Mouse (Mus musculus): Measurements from ENCODE around the gene Sema4f.
A peak's percentile ranks its signal among the peaks of the same experiment; 100 is the strongest.

Sema4f gene

DNA sequence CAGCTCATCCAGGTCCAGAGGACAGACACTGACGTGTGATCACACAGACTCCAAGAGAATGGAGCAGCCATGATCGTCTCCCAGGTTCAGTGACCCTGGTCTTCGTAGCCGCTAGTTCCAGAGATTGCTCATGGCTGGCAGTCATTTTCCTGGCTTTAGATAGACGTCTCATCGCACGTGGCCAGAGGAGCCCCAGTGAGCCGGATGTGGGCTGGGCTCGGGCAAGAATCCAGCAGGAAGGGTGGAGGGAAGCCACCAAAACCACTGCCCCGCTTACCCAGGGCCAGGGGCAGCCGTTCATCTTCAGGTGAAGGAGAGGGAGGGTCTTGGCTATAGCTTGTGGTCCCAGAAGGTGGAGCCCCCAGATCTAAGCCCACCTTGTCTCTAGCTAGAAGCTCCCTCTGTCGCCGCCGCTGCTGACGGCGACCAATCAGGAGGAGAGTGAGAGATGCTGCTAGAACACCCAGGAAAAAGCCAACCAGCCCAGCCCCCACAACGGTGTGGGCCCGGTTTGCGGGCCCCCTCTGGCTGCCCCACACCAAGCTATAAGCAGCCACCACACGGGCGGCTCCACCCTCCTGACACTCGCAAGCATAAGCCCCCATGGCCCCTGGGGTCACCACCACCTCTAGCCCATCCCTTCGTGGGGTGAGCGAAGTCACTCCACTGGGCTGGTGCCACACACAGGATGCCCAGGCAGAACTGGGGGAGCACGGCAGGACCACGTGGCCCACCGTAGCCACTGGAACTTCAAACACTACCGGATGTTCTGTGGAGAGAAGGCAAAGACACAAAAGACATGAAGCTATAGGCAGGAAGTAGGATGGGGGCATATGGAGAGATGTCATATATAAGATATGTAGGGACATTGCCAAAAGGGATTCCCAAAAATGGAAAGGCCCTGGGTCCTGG lies 26.0 kb downstream of the Sema4f start:
- DNase-seq = peak; percentile 74 to 82

- DNase-seq = no peak
These were observed 28.3 kb downstream of the Sema4f start for GRCm38 (mm10) chr6:82911303-82911702.

DNA sequence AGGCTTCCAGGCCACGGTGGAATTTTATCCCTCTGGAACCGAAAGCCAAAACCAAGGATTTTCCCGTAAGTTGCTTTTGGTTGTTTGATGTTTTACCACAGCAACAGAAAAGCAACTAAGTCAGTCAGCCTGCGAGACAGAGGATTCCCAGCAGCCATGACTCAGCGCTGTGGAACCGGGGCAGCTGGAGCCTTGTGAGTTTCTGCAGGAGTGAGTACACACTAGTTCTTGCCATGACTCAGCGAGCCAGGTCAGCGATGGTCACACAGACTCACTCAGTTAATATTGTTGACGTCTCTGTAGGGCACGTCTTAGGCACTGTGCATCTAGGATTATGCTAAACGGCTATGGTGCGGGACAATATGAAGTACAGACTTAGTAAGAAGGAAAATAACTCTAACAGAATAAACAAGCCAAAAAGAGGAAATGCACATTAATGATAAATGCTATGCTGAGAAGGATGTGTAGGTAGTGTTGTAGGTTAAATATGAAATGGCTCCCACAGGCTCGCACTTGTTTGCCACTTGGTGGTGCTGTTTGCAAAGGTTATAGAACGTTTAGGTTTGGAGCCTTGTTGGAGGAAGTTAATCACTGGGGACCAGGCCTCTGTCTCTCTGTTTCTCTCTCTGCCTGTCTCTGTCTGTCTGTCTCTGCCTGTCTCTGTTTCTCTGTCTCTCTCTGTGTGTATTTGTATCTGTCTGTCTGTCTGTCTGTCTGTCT lies 30.3 kb downstream of the Sema4f start:
- DNase-seq = peak in 1 of 2 experiments; percentile 35

- no peak for DNase-seq
These were observed 31.5 kb downstream of the Sema4f start for GRCm38 (mm10) chr6:82908034-82908433.

GRCm38 (mm10) chr6:82906985-82907384 lies 32.6 kb downstream of the Sema4f start:
- no peak for DNase-seq

- DNase-seq = no peak
These were observed 37.0 kb downstream of the Sema4f start for GRCm38 (mm10) chr6:82902559-82902958.

DNA sequence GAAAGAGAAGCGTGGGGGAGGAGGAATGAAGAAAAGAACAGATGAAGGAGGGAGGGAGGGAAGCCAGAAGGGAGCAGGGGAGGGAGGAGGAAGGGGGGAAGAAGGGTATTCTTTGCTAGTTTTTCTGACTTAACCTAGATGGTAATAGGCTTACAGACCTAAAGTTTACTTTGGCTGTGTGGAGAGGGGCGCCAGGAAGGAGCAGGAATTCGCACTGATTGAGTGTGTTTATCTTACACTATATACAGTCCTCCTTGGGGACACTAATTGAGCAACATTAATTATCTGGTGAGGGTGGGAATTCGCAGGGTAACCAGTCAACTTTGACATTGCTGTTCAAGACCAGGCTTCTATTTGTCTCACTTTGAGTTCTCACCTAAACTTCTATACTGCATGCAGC lies 40.8 kb downstream of the Sema4f start:
- no peak for DNase-seq

DNA sequence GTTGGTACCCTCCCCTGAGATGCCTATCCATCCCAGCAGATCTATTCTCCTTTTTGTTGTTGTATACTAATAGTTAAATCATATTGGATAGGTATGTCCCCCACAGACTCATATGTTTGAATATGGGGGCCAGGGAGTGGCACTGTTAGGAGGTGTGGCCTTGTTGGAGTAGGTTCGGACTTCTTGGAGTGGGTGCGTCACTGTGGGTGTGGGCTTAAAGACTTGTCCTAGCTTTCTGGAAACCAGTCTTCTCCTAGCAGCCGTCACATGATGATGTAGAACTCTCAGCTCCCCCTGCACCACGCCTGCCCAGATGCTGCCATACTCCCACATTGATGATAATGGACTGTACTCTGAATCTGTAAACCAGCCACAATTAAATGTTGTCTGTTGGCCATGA lies 41.3 kb downstream of the Sema4f start:
- no peak for DNase-seq

DNA sequence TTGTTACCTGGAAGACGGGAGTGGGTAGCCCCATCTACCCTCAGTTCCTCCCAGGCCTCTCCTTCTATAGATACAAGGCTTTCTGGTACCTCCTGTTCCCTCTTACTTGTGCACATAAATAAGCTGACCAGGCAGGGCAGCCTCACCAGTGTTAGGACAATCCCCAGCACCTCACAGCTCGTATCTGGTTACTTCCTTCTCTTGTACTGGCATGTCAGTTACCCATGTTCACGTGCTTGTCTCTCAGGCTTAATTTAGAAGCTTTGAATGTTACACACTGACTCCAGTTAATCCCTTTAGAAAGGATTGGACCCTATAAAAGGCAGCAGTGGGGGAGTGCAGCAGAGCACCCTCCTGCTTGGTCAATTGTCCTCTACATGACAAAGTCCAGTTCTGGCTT lies 42.3 kb downstream of the Sema4f start:
- no peak for DNase-seq

DNA sequence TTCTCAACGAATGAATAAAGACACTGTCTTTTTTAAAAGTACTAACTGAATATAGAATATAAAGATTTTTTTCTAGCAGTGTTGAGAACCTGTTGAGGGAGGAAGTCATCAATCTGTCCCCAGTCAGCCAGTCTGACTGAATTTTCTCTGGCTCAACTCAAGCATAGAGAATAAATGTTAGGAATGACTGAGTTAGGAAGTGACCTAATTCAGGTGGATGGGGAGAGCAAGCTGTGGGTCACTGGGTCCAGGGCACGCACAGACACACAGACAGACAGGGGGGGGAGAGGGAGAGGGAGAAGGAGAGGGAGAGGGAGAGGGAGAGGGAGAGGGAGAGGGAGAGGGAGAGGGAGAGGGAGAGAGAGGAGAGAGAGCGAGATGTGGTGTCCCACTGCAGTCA lies 46.2 kb downstream of the Sema4f start:
- DNase-seq = no peak

- DNase-seq = peak; percentile 47 to 57
These were observed 47.0 kb downstream of the Sema4f start for GRCm38 (mm10) chr6:82892540-82892939.

GRCm38 (mm10) chr6:82891488-82891887 lies 48.1 kb downstream of the Sema4f start:
- DNase-seq = no peak

DNA sequence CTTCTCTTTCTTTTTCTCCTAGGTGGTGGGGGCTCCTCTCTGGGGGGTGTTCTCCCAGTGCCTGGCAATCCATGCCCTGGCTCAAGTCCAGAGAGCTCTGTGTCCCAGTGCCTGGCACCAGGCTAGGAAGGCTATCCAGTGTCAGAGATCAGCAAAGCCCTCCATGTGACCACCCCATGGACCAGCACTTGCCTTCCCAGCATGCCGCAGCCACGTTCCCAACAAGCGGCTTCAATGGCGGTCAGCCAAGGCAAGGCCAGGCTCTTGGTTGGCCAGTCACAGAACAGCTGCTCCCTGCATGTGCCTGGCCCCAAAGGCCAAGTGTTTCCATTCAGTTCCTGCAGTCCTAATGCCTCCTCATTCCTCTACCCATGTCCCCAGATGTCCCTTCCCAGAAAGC lies 53.2 kb downstream of the Sema4f start:
- DNase-seq = no peak

- no peak for DNase-seq
These were observed 53.7 kb downstream of the Sema4f start for GRCm38 (mm10) chr6:82885909-82886308.

DNA sequence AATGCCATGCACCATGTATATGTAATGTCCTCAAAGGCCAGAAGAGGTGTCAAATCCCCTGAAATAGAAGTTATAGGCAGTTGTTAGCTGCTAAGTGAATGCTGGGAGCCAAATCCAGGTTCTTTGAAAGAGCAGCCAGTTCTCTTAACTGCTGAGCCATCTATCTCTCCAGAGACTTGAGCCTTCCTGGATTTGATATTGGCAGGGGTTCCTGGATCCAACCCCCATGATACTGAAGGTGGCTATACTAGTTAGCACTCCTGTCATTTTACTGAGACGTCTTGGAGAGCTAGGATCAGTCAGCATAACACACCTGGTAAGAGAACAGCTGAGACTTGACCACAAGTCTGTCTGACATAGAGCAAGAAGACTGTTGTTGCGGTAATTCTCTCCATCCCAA lies 54.1 kb downstream of the Sema4f start:
- no peak for DNase-seq

GRCm38 (mm10) chr6:82884570-82884969 lies 55.0 kb downstream of the Sema4f start:
- DNase-seq = no peak

DNA sequence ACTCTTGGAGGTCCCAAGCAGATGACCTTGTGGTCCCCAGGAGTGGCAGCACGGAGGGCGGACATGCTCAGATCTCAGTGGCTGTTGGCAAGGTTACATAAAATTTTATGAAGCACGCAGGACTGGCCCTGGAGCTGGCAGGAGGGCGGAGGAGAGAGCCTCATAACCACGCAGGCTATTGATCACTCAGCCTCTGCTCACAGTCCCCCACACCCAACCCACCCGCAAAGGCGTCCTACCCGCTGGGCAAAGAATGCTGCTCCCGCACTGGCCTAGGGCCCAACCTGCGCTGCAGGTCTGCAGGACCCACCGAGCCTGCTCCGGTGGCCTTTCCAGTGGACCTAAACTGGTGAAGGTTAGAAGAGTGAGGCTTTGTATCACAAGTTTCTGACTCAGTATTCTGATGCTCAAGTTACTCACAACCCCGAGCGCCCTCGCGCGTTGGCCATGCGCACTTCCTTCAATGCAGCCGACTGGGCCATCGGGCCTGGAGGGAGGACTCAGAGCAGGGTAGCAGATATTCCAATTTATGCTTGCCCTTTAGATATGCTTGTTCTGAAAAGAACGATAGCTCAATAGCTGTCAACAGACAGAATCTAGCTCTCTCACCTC lies 58.0 kb downstream of the Sema4f start:
- DNase-seq = peak; percentile 46 to 48

DNA sequence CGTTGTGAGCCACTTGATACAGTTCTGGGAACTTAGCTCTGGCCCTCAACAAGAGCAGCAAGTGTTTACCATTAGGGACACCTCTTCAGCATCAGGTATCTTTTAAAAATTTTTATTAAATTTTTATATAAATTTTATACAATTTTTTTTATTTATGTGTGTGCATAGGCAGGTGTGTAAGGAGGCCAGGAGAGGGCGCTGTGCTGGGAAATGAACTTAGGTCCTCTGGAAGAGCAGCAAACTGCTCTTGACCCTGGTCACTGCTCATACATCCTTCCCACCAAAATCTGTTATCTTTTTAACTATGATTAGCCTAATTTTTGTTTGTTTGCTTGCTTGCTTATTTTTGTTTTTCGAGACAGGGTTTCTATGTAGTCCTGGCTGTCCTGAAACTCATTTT lies 58.8 kb downstream of the Sema4f start:
- DNase-seq = peak; percentile 19 to 20

- no peak for DNase-seq
These were observed 60.0 kb downstream of the Sema4f start for GRCm38 (mm10) chr6:82879463-82880089.

DNA sequence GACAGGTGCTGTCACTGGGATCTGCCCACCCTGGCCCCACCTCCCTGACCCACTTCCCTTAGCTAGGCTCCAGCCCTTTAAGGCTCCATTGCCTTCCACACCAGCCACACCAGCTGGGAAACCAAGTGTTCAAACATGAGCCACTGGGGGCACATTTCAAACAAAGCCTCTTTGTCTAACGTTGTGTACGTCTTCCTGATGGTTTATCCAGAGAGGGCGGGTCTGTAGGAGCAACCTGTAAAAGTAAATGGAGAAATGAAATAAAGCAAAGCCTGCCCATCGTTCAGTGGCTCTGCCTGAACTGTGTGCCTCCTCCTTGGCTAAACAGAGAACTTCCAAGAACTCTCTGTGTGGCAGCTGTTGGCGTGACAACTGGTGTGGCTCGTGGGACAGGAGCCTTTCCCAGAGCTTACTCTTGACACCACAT lies 64.0 kb downstream of the Sema4f start:
- DNase-seq = peak; percentile 19 to 50

GRCm38 (mm10) chr6:82872332-82872707 lies 67.2 kb downstream of the Sema4f start:
- no peak for DNase-seq

- no peak for DNase-seq
These were observed 67.8 kb downstream of the Sema4f start for GRCm38 (mm10) chr6:82871632-82872331.
